Comparison of ENCODE assay signal across 8 mouse cellular contexts in the genomic region with DNA sequence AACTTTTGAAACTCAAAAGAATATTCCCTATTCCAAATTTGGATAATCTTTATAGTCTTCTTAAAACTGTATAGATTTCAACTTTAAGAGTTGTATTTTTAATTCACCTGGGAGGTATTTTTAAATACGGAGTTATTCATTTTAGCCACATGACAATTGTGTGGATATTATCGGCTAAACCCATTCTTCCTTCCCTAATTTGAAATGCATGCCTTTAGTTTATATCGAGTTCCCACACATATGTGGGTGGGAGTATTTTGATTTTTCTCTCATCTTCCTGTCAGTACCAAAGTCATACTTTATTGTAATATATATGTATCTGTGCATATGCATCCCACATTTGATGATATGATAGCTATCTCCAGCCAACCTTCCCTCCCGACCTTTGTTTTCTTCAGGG. TPM values are rescaled to one million over a fixed set of nuclear protein-coding genes. Genes with fewer than 3 reads are reported as not detected.
DNase-seq lines count a peak whose midpoint lies in the region; ATAC-seq and TF ChIP-seq lines count a peak whose summit lies in the region.

Gene Fth1, plus strand, starts transcription at position 341 of the 400 bp plus-strand sequence.

- 90% methylated on average over 4 of the region's 4 CpGs for WGBS in kidney, embryonic 16.5 days
- WGBS in intestine, postnatal 0 days, result 91% methylated on average over 4 of the region's 4 CpGs
- 92% methylated on average over 4 of the region's 4 CpGs for WGBS in midbrain, embryonic 11.5 days

- no peak for DNase-seq in kidney, postnatal 36 days
- no peak for DNase-seq in adrenal gland, postnatal 4 days (ENCODE audit: low spot score in 2 of 2)
- no peak for DNase-seq in gastrocnemius, postnatal 36 days
- no peak for DNase-seq in midbrain, embryonic 11.5 days (ENCODE audit: low spot score, missing footprints)
- no peak for DNase-seq in right cerebral cortex, adult 2 months (ENCODE audit: low spot score in 2 of 2)
- DNase-seq in urinary bladder, postnatal 36 days (ENCODE audit: low spot score in 2 of 2), result no peak

- no peak for TF ChIP-seq CTCF in intestine, postnatal 0 days (IDR thresholded peaks at IDR 0.05; ENCODE audit: low read depth)

- no peak within 1 kb of the TSS for H3K4me2 ChIP-seq in kidney, embryonic 16.5 days (replicated peaks; ENCODE audit: low read depth, low read length)
- H3K4me2 ChIP-seq in intestine, postnatal 0 days (replicated peaks; ENCODE audit: low read depth), result peak within 1 kb of the TSS; percentile 74
- H3K4me2 ChIP-seq in midbrain, embryonic 11.5 days, result peak within 1 kb of the TSS; percentile 41

- no peak within 1 kb of the TSS for H3K27ac ChIP-seq in kidney, embryonic 16.5 days (ENCODE audit: low read length)
- peak within 1 kb of the TSS; percentile 99 for H3K27ac ChIP-seq in intestine, postnatal 0 days (ENCODE audit: low read depth, low read length)
- H3K27ac ChIP-seq in midbrain, embryonic 11.5 days (ENCODE audit: low read depth, low read length), result no peak within 1 kb of the TSS

- H3K4me3 ChIP-seq in kidney, embryonic 16.5 days (ENCODE audit: low read length), result no peak within 1 kb of the TSS
- H3K4me3 ChIP-seq in intestine, postnatal 0 days (ENCODE audit: low read depth, low read length), result no peak within 1 kb of the TSS
- no peak within 1 kb of the TSS for H3K4me3 ChIP-seq in midbrain, embryonic 11.5 days (ENCODE audit: low read depth, low read length)

- ATAC-seq in kidney, embryonic 16.5 days (ENCODE audit: low FRiP score, low TSS enrichment), result no peak
- no peak for ATAC-seq in intestine, postnatal 0 days
- no peak for ATAC-seq in midbrain, embryonic 11.5 days (ENCODE audit: low FRiP score)

- no peak within 1 kb of the TSS for H3K9ac ChIP-seq in kidney, embryonic 16.5 days (replicated peaks; ENCODE audit: low read length)
- H3K9ac ChIP-seq in intestine, postnatal 0 days (ENCODE audit: low read depth, low read length), result no peak within 1 kb of the TSS
- no peak within 1 kb of the TSS for H3K9ac ChIP-seq in midbrain, embryonic 11.5 days (ENCODE audit: low read length)

- H3K36me3 ChIP-seq in kidney, embryonic 16.5 days (ENCODE audit: insufficient read depth, low read length), result peaks cover 11% of the 10 kb centered on the region
- H3K36me3 ChIP-seq in intestine, postnatal 0 days (ENCODE audit: control insufficient read depth, insufficient read depth), result peaks cover 15% of the 10 kb centered on the region
- H3K36me3 ChIP-seq in midbrain, embryonic 11.5 days (ENCODE audit: control insufficient read depth, insufficient read depth, low read length), result peaks cover 7% of the 10 kb centered on the region; the same call in 1 of the 2 replicates

- peaks cover 25% of the 10 kb centered on the region for H3K4me1 ChIP-seq in kidney, embryonic 16.5 days (ENCODE audit: insufficient read depth, low read length)
- peaks cover 13% of the 10 kb centered on the region for H3K4me1 ChIP-seq in intestine, postnatal 0 days (replicated peaks; ENCODE audit: control insufficient read depth, insufficient read depth, low read length)
- peaks cover 6% of the 10 kb centered on the region for H3K4me1 ChIP-seq in midbrain, embryonic 11.5 days (ENCODE audit: control insufficient read depth, insufficient read depth, low read length)

- no peaks in the 10 kb centered on the region for H3K27me3 ChIP-seq in kidney, embryonic 16.5 days (ENCODE audit: insufficient read depth, low read length)
- H3K27me3 ChIP-seq in intestine, postnatal 0 days (replicated peaks; ENCODE audit: control insufficient read depth, insufficient read depth, low read length), result no peaks in the 10 kb centered on the region
- H3K27me3 ChIP-seq in midbrain, embryonic 11.5 days (ENCODE audit: control insufficient read depth, insufficient read depth, low read length), result no peaks in the 10 kb centered on the region

- H3K9me3 ChIP-seq in kidney, embryonic 16.5 days (ENCODE audit: low read length), result no peaks in the 10 kb centered on the region
- H3K9me3 ChIP-seq in intestine, postnatal 0 days (ENCODE audit: control insufficient read depth), result no peaks in the 10 kb centered on the region
- H3K9me3 ChIP-seq in midbrain, embryonic 11.5 days (ENCODE audit: control insufficient read depth, low read length), result no peaks in the 10 kb centered on the region

- intact Hi-C loops in gastrocnemius, postnatal 36 days (cut with DNase I), result no loop called here

RNA-seq across cellular contexts. Expression of gene Fth1, which starts in this region (rescaled TPM):
- 1,651 and 1,666 TPM in 2 replicates for polyA plus RNA-seq in kidney, embryonic 16.5 days (2015; fragmentation: Nextera tagmentation; extraction: Ambion mirVana)
- total RNA-seq in adrenal gland, postnatal 4 days (2021), result 1,000 to 10,000 TPM; 1,555 to 1,573 TPM
- 1,000 to 10,000 TPM; 1,946 to 2,068 TPM for total RNA-seq in gastrocnemius, postnatal 36 days (2021)
- polyA plus RNA-seq in intestine, postnatal 0 days (2015; fragmentation: Nextera tagmentation; extraction: Ambion mirVana), result 6,780 and 7,050 TPM in 2 replicates
- 1,347 and 1,422 TPM in 2 replicates for polyA plus RNA-seq in midbrain, embryonic 11.5 days (2014; fragmentation: Nextera tagmentation; extraction: Ambion mirVana)
